Mouse (Mus musculus) thymus, adult 2 months (tissue): Measurements from ENCODE around the gene Foxl1. TPM values are rescaled to one million over a fixed set of nuclear protein-coding genes. Genes with fewer than 3 reads are reported as not detected.

Experiments
- DNase-seq: peaks from one replicate; pipeline ENCODE4 v3.0.0; 2021
- H3K27ac ChIP-seq: fragments of 200-500 bp; 2 replicates; pipeline ENCODE4 v1.5.1; 2012; ENCODE audit warnings: low read length, control low read depth; ENCODE audit not compliant: control insufficient read depth, insufficient read depth
- H3K27me3 ChIP-seq: fragments of 200-500 bp; 2 replicates; pipeline ENCODE4 v1.6.1; 2012; ENCODE audit warnings: mild to moderate bottlenecking, low read length, moderate library complexity, mixed read lengths; ENCODE audit not compliant: control insufficient read depth, insufficient read depth
- H3K36me3 ChIP-seq: fragments of 200-500 bp; 2 replicates; pipeline ENCODE4 v1.6.1; 2012; ENCODE audit warnings: mild to moderate bottlenecking, low read length, moderate library complexity; ENCODE audit not compliant: control insufficient read depth, insufficient read depth
- H3K4me1 ChIP-seq: fragments of 200-500 bp; replicated peaks from 2 replicates; pipeline ENCODE4 v1.6.1; 2012; ENCODE audit warnings: low read length; ENCODE audit not compliant: control insufficient read depth, insufficient read depth
- H3K4me3 ChIP-seq: fragments of 200-500 bp; 2 replicates; pipeline ENCODE4 v1.5.1; 2012; ENCODE audit warnings: mild to moderate bottlenecking, low read length, control low read depth, moderate library complexity; ENCODE audit not compliant: control insufficient read depth, insufficient read depth
- CTCF ChIP-seq: fragments of 200-500 bp; IDR thresholded peaks from 2 replicates; pipeline ENCODE4 v1.5.1; 2012; ENCODE audit warnings: mild to moderate bottlenecking, control low read depth, low read length, moderate library complexity, borderline replicate concordance; ENCODE audit not compliant: control insufficient read depth, poor library complexity, insufficient read depth; ENCODE audit errors: extremely low read depth
- POLR2A ChIP-seq: fragments of 200-500 bp; IDR thresholded peaks from 2 replicates; pipeline ENCODE4 v1.6.1; 2012; ENCODE audit warnings: mild to moderate bottlenecking, low read length, control low read depth, moderate library complexity; ENCODE audit not compliant: control insufficient read depth, poor library complexity, insufficient read depth; ENCODE audit errors: extremely low read depth
- WGBS: fragments of 180-500 bp; shearing (Covaris S2); methylation state at CpG from one replicate; pipeline ENCODE4 v1.1.7; 2018; 5-methylcytosine and 5-hydroxymethylcytosine counted together
- polyA plus RNA-seq: library from polyadenylated mRNA; depleted of rRNA; stranded (reverse); fragments of >200 nt; gene quantifications from 2 replicates; pipeline ENCODE4 v1.2.3, GENCODE M21; 2012

Foxl1 gene
- polyA plus RNA-seq, 1 experiment = 0.11 TPM

DNA sequence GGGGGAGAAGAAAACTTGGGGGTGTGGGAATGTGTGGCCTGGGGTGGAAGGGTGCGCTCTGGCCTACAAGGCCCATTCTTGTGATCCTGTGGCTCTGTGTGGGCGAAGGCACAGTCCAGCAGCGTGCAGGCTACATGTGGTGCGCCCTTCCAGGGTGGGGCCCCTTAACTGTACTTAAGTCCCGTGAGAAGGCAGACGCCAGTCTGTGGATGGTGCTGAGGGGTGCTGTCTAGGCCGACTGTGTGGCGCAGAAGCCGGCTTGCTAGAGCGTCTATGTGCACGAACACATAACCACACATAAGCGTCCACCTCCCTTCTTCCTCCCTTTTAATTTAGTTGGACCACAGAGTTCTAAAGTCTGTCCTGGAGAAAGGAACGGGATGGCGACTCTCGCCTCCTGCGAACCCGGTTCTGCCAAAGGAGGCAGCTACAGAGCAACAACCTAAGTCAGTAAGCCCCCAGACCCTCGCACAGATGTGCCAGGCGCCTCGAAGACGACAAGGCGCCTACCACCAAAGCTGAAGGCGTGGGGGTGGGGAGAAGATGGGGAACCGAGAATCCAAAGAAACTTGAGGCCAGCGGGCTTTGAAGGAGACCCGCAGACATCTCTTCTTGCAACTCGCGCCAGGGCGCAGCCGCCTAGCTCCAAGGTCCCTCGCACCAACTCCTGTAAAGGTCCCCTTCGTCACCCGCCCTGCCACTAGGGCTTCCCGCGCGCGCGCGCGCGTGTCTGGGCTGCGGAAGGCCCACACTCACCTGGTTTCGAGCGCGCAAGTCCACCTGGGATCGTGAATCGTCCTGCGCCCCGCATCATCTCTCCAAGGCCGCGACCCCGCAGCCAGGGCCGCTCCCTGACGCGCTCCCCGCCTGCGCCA, 45.3 kb upstream of the Foxl1 start:
- 7% methylated on average over 57 of the region's 57 CpGs for WGBS
- peaks cover 31% of the 10 kb centered on the region for H3K27me3 ChIP-seq
- H3K4me3 ChIP-seq = no peak overlapping the region
- no peak overlapping the region for H3K27ac ChIP-seq
- TF ChIP-seq CTCF (no peak), POLR2A (no peak)
- DNase-seq = no peak
- H3K4me1 ChIP-seq = peaks cover 6% of the 10 kb centered on the region
- H3K36me3 ChIP-seq = no peaks in the 10 kb centered on the region

DNA sequence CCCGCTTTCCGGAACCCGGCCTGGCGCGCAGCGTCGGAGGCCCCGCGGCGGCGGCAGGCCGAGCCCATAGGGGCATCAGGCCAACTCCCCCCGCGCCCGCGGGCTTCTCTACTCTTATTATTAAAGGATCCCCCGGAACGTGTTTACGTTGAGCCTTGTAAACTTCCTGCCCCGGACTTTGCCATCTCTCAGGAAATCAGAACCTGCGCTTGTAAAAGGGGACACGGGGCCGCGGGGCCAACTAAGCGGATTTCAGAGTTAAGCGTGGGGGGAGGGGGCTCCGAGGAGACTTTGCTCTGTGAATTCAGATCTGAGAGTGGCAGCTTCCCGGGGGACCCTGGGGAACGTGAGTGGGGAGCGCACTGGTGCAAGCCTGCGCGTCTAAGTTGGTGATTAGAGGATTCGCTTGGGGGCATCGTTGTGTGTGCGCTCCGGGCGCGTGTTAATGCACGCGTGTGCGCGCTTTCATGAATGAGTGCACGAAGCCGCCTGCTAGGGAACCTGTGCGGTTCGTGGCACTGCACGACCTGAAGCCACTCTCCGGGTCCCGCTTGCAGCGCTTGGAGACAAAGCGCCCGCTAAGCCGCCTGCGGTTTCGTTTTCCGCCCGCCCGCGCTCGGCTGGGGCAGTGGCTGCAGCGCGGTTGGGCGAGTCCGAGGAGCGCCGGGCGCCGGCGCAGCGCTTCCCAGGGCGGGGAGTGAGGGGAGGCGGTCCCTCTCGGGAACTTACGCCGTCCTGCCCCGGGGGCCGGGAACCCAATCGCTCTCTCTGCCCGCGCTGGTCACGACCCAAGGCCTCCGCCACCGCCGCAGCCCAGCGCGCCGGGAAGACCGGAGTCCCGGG, 44.4 kb upstream of the Foxl1 start:
- no peak for TF ChIP-seq CTCF
- TF ChIP-seq POLR2A = no peak
- H3K27ac ChIP-seq = no peak overlapping the region
- peaks cover 6% of the 10 kb centered on the region for H3K4me1 ChIP-seq
- peak overlapping the region; percentile 12; the same call in 1 of the 2 replicates for H3K4me3 ChIP-seq
- 1% methylated on average over 89 of the region's 89 CpGs for WGBS
- no peaks in the 10 kb centered on the region for H3K36me3 ChIP-seq
- DNase-seq = no peak
- H3K27me3 ChIP-seq = peaks cover 32% of the 10 kb centered on the region

DNA sequence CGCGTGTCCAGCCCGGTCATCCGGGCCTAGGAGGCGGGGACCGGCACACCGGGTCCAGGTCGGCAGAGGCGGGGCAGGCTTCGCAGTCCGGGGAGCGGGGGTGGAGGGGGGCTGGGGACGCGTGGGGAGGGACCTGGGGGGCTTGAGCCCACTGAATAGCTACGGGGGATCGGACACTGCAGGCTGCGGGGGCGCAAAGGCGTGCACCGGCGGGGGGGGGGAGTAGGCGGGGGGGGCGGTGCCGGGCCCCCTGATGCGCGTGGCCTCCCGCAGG, 43.9 kb upstream of the Foxl1 start:
- WGBS = 4% methylated on average over 16 of the region's 27 CpGs
- Histone ChIP-seq H3K27me3 (peaks cover 37% of the 10 kb centered on the region), H3K27ac (no peak overlapping the region), H3K4me1 (peaks cover 6% of the 10 kb centered on the region), H3K4me3 (peak overlapping the region; percentile 12; the same call in 1 of the 2 replicates), H3K36me3 (no peaks in the 10 kb centered on the region)
- DNase-seq = no peak
- no peak for TF ChIP-seq POLR2A
- no peak for TF ChIP-seq CTCF

DNA sequence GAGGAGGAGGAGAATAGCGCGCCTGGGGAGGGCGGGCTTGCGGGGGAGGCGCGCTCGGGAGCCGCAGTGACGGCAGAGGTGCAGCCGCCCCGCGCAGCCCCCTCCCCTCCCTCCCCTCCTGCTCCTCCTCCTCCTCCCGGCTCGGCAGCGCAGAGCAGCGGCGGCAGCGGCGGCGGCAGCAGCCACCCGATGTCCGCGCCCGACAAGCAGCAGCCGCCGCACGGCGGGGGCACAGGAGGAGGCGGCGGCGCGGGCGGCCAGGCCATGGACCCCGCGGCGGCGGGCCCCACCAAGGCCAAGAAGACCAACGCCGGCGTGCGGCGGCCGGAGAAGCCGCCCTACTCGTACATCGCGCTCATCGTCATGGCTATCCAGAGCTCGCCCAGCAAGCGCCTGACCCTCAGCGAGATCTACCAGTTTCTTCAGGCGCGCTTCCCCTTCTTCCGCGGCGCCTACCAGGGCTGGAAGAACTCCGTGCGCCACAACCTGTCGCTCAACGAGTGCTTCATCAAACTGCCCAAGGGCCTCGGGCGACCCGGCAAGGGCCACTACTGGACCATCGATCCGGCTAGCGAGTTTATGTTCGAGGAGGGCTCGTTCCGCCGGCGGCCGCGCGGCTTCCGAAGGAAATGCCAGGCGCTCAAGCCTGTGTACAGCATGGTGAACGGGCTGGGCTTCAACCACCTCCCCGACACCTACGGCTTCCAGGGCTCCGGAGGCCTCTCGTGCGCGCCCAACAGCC, 43.4 kb upstream of the Foxl1 start, which contains the start of gene Foxf1:
Gene Foxf1, plus strand, starts transcription at position 177 of the 742 bp plus-strand sequence.
- no peak for DNase-seq
- Histone ChIP-seq H3K36me3 (no peaks in the 10 kb centered on the region), H3K27ac (no peak within 1 kb of the TSS), H3K27me3 (peaks cover 40% of the 10 kb centered on the region), H3K4me3 (peak within 1 kb of the TSS; percentile 12; the same call in 1 of the 2 replicates), H3K4me1 (peaks cover 6% of the 10 kb centered on the region)
- WGBS = 2% methylated on average over 76 of the region's 83 CpGs
- TF ChIP-seq CTCF (no peak), POLR2A (no peak)

DNA sequence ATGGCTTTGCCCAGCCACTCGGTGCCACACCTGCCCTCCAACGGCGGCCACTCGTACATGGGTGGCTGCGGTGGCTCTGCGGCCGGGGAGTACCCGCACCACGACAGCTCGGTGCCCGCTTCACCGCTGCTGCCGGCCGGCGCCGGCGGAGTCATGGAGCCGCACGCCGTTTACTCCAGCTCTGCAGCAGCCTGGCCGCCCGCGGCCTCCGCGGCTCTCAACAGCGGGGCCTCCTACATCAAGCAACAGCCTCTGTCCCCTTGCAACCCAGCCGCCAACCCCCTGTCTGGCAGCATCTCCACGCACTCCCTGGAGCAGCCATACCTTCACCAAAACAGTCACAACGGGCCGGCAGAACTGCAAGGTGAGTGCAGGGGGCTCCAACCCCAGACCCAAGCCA, 42.7 kb upstream of the Foxl1 start:
- Histone ChIP-seq H3K4me3 (no peak overlapping the region), H3K36me3 (no peaks in the 10 kb centered on the region), H3K27ac (no peak overlapping the region), H3K27me3 (peaks cover 42% of the 10 kb centered on the region), H3K4me1 (peaks cover 6% of the 10 kb centered on the region)
- TF ChIP-seq CTCF = no peak
- WGBS = 17% methylated on average over 30 of the region's 30 CpGs
- DNase-seq = no peak

DNA sequence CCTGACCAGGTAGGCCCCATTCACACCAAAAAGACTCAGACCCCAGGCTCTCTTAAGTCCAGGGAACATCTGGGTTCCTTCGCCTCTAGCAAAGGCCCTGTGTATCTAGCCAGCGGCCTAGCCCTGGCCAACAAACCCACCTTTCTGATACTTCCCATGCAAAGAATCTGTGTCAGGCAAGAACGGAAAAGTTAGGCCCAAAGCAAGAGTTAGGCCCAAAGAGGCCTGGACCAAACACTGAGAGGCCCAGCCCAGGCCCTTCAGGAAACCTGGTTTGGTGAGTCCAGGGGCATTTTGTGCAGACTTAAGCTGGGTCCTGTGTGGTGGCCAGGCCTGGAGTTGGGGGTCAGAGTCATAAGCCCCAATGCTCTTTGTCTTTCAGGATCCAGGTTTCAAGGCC, 42.2 kb upstream of the Foxl1 start:
- Histone ChIP-seq H3K4me1 (peaks cover 6% of the 10 kb centered on the region), H3K4me3 (no peak overlapping the region), H3K27me3 (peaks cover 37% of the 10 kb centered on the region), H3K36me3 (no peaks in the 10 kb centered on the region), H3K27ac (no peak overlapping the region)
- no peak for DNase-seq
- TF ChIP-seq CTCF = no peak
- no peak for TF ChIP-seq POLR2A
- 97% methylated on average over 3 of the region's 3 CpGs for WGBS
